Mouse (Mus musculus) midbrain, embryonic 12.5 days (tissue): ENCODE results near the gene Ttc41. TPM values are rescaled to one million over a fixed set of nuclear protein-coding genes. Genes with fewer than 3 reads are reported as not detected.

Experiments used
- ATAC-seq: fragments of 200-750 bp; cut with Nextera tagmentation; 2 replicates; pipeline ENCODE4 v1.8.0; 2017; ENCODE audit warnings: low read depth, moderate TSS enrichment, moderate library complexity; ENCODE audit not compliant: low FRiP score
- H3K27ac ChIP-seq: fragments of 300-500 bp; sonication (generic); replicated peaks from 2 replicates; pipeline ENCODE4 v1.5.1; 2016; ENCODE audit warnings: mild to moderate bottlenecking
- H3K27me3 ChIP-seq: fragments of 300-500 bp; sonication (generic); 2 replicates; pipeline ENCODE4 v1.6.1; 2016; ENCODE audit warnings: mild to moderate bottlenecking
- H3K36me3 ChIP-seq: fragments of 300-500 bp; sonication (generic); 2 replicates; pipeline ENCODE4 v1.6.1; 2016
- H3K4me1 ChIP-seq: fragments of 300-500 bp; sonication (generic); 2 replicates; pipeline ENCODE4 v1.6.1; 2016
- H3K4me2 ChIP-seq: fragments of 300-500 bp; sonication (generic); replicated peaks from 2 replicates; pipeline ENCODE4 v1.6.1; 2016; ENCODE audit warnings: mild to moderate bottlenecking, moderate library complexity
- H3K4me3 ChIP-seq: fragments of 300-500 bp; sonication (generic); 2 replicates; pipeline ENCODE4 v1.5.1; 2016; ENCODE audit warnings: mild to moderate bottlenecking
- H3K9ac ChIP-seq: fragments of 300-500 bp; sonication (generic); replicated peaks from 2 replicates; pipeline ENCODE4 v1.6.1; 2016; ENCODE audit warnings: mild to moderate bottlenecking, moderate library complexity
- H3K9me3 ChIP-seq: fragments of 300-500 bp; sonication (generic); 2 replicates; pipeline ENCODE4 v1.6.1; 2016; ENCODE audit warnings: mild to moderate bottlenecking
- WGBS: fragments of 180-500 bp; shearing (Covaris S2); methylation state at CpG from one replicate; pipeline ENCODE4 v1.1.7; 2016; 5-methylcytosine and 5-hydroxymethylcytosine counted together
- polyA plus RNA-seq: library from polyadenylated mRNA; unstranded; fragments of >200 nt; fragmentation: Nextera tagmentation; extraction: Ambion mirVana; gene quantifications from 2 replicates; pipeline ENCODE4 v1.2.1, GENCODE M21; 2016

The Ttc41 gene
- polyA plus RNA-seq, 1 experiment from 2014 or later, result 3.0 TPM

GRCm38 (mm10) chr10:86758211-86758610, 52.6 kb downstream of the Ttc41 start:
- H3K9me3 ChIP-seq, result no peaks in the 10 kb centered on the region
- H3K27ac ChIP-seq, result no peak overlapping the region
- H3K9ac ChIP-seq, result no peak overlapping the region
- H3K4me3 ChIP-seq, result no peak overlapping the region
- no peak overlapping the region for H3K4me2 ChIP-seq
- H3K4me1 ChIP-seq, result no peaks in the 10 kb centered on the region
- H3K36me3 ChIP-seq, result no peaks in the 10 kb centered on the region
- ATAC-seq, result no peak
- 90% methylated on average over 6 of the region's 6 CpGs for WGBS
- no peaks in the 10 kb centered on the region for H3K27me3 ChIP-seq

GRCm38 (mm10) chr10:86761236-86761635, 55.6 kb downstream of the Ttc41 start:
- H3K4me1 ChIP-seq, result no peaks in the 10 kb centered on the region
- no peaks in the 10 kb centered on the region for H3K36me3 ChIP-seq
- H3K9ac ChIP-seq, result no peak overlapping the region
- 71% methylated on average over 1 of the region's 1 CpGs for WGBS
- no peak overlapping the region for H3K4me3 ChIP-seq
- no peaks in the 10 kb centered on the region for H3K9me3 ChIP-seq
- no peaks in the 10 kb centered on the region for H3K27me3 ChIP-seq
- H3K4me2 ChIP-seq, result no peak overlapping the region
- no peak for ATAC-seq
- no peak overlapping the region for H3K27ac ChIP-seq

- peak; percentile 47; the same call in 1 of the 2 replicates for ATAC-seq
- H3K9me3 ChIP-seq, result no peaks in the 10 kb centered on the region
- H3K9ac ChIP-seq, result no peak overlapping the region
- no peak overlapping the region; the same call in 1 of the 2 replicates for H3K27ac ChIP-seq
- no peaks in the 10 kb centered on the region for H3K36me3 ChIP-seq
- no peak overlapping the region for H3K4me2 ChIP-seq
- H3K4me3 ChIP-seq, result no peak overlapping the region
- H3K27me3 ChIP-seq, result no peaks in the 10 kb centered on the region
- whole genome bisulfite sequencing, result 48% methylated on average over 7 of the region's 7 CpGs
- no peaks in the 10 kb centered on the region for H3K4me1 ChIP-seq
Measured at GRCm38 (mm10) chr10:86761722-86762383, 56.2 kb downstream of the Ttc41 start.

GRCm38 (mm10) chr10:86762384-86762730, 56.7 kb downstream of the Ttc41 start:
- no peaks in the 10 kb centered on the region for H3K4me1 ChIP-seq
- WGBS, result 60% methylated on average over 3 of the region's 3 CpGs
- H3K27ac ChIP-seq, result no peak overlapping the region; the same call in 1 of the 2 replicates
- H3K4me3 ChIP-seq, result no peak overlapping the region
- no peaks in the 10 kb centered on the region for H3K9me3 ChIP-seq
- no peak overlapping the region for H3K9ac ChIP-seq
- H3K36me3 ChIP-seq, result no peaks in the 10 kb centered on the region
- ATAC-seq, result 0 out of 2 replicates have a peak, but pooled peaks have one; percentile 19
- H3K27me3 ChIP-seq, result no peaks in the 10 kb centered on the region
- H3K4me2 ChIP-seq, result no peak overlapping the region

GRCm38 (mm10) chr10:86763672-86764071, 58.1 kb downstream of the Ttc41 start, which contains the start of gene Gm49358:
Gene Gm49358, plus strand, starts transcription at chr10:86763972.
- H3K27ac ChIP-seq, result no peak within 1 kb of the TSS
- H3K36me3 ChIP-seq, result no peaks in the 10 kb centered on the region
- H3K4me3 ChIP-seq, result no peak within 1 kb of the TSS
- ATAC-seq, result no peak
- no peaks in the 10 kb centered on the region for H3K9me3 ChIP-seq
- H3K4me2 ChIP-seq, result no peak within 1 kb of the TSS
- H3K4me1 ChIP-seq, result no peaks in the 10 kb centered on the region
- no peaks in the 10 kb centered on the region for H3K27me3 ChIP-seq
- WGBS, result 97% methylated on average over 5 of the region's 5 CpGs
- no peak within 1 kb of the TSS for H3K9ac ChIP-seq

GRCm38 (mm10) chr10:86765344-86765966, 59.8 kb downstream of the Ttc41 start:
- ATAC-seq, result no peak
- Histone ChIP-seq H3K36me3 (no peaks in the 10 kb centered on the region), H3K4me1 (peaks cover 14% of the 10 kb centered on the region), H3K4me3 (no peak overlapping the region), H3K27ac (no peak overlapping the region), H3K4me2 (no peak overlapping the region), H3K27me3 (no peaks in the 10 kb centered on the region), H3K9ac (no peak overlapping the region), H3K9me3 (no peaks in the 10 kb centered on the region)
- WGBS, result 87% methylated on average over 4 of the region's 4 CpGs

GRCm38 (mm10) chr10:86769216-86769615, 63.6 kb downstream of the Ttc41 start:
- Histone ChIP-seq H3K9me3 (no peaks in the 10 kb centered on the region), H3K4me1 (peaks cover 14% of the 10 kb centered on the region), H3K4me3 (no peak overlapping the region), H3K4me2 (no peak overlapping the region), H3K9ac (no peak overlapping the region), H3K27ac (no peak overlapping the region), H3K36me3 (no peaks in the 10 kb centered on the region), H3K27me3 (no peaks in the 10 kb centered on the region)
- no peak for ATAC-seq
- WGBS, result 69% methylated on average over 5 of the region's 5 CpGs

GRCm38 (mm10) chr10:86769797-86770196, 64.2 kb downstream of the Ttc41 start:
- H3K27ac ChIP-seq, result no peak overlapping the region
- WGBS, result 48% methylated on average over 4 of the region's 4 CpGs

GRCm38 (mm10) chr10:86771701-86772100, 66.1 kb downstream of the Ttc41 start:
- ATAC-seq, result no peak
- H3K9me3 ChIP-seq, result no peaks in the 10 kb centered on the region
- H3K9ac ChIP-seq, result no peak overlapping the region
- peaks cover 14% of the 10 kb centered on the region for H3K4me1 ChIP-seq
- H3K4me2 ChIP-seq, result no peak overlapping the region
- H3K36me3 ChIP-seq, result no peaks in the 10 kb centered on the region
- 0 out of 2 replicates have a peak, but pooled peaks cover under 1% of the 10 kb centered on the region for H3K27me3 ChIP-seq
- no peak overlapping the region for H3K4me3 ChIP-seq
- 82% methylated on average over 5 of the region's 5 CpGs for WGBS
- no peak overlapping the region for H3K27ac ChIP-seq

More at GRCm38 (mm10) chr10:86769797-86770196, 64.2 kb downstream of the Ttc41 start:
- H3K9me3 ChIP-seq, result no peaks in the 10 kb centered on the region
- no peak overlapping the region for H3K4me3 ChIP-seq
- H3K9ac ChIP-seq, result no peak overlapping the region
- no peaks in the 10 kb centered on the region for H3K36me3 ChIP-seq
- H3K4me1 ChIP-seq, result peaks cover 14% of the 10 kb centered on the region
- H3K27me3 ChIP-seq, result no peaks in the 10 kb centered on the region
- peak; percentile 41; the same call in 1 of the 2 replicates for ATAC-seq
- no peak overlapping the region for H3K4me2 ChIP-seq

- H3K9me3 ChIP-seq, result no peaks in the 10 kb centered on the region
- no peak for ATAC-seq
- H3K4me3 ChIP-seq, result no peak overlapping the region
- 0 out of 2 replicates have a peak, but pooled peaks cover 3% of the 10 kb centered on the region for H3K27me3 ChIP-seq
- no peak overlapping the region for H3K9ac ChIP-seq
- peaks cover 14% of the 10 kb centered on the region for H3K4me1 ChIP-seq
- no peak overlapping the region for H3K4me2 ChIP-seq
- WGBS, result 79% methylated on average over 6 of the region's 6 CpGs
- H3K27ac ChIP-seq, result no peak overlapping the region
- no peaks in the 10 kb centered on the region for H3K36me3 ChIP-seq
Measured at GRCm38 (mm10) chr10:86772231-86772631, 66.6 kb downstream of the Ttc41 start.

- no peak overlapping the region for H3K27ac ChIP-seq
- no peak for ATAC-seq
- H3K27me3 ChIP-seq, result peaks cover 7% of the 10 kb centered on the region; the same call in 1 of the 2 replicates
- H3K4me3 ChIP-seq, result no peak overlapping the region
- peaks cover 20% of the 10 kb centered on the region for H3K4me1 ChIP-seq
- H3K36me3 ChIP-seq, result no peaks in the 10 kb centered on the region
- H3K4me2 ChIP-seq, result no peak overlapping the region
- no peak overlapping the region for H3K9ac ChIP-seq
- H3K9me3 ChIP-seq, result no peaks in the 10 kb centered on the region
- 86% methylated on average over 4 of the region's 4 CpGs for WGBS
Measured at GRCm38 (mm10) chr10:86773360-86773759, 67.7 kb downstream of the Ttc41 start.

GRCm38 (mm10) chr10:86776281-86776680, 70.7 kb downstream of the Ttc41 start:
- Histone ChIP-seq H3K4me2 (no peak overlapping the region), H3K27ac (no peak overlapping the region), H3K4me3 (no peak overlapping the region), H3K36me3 (no peaks in the 10 kb centered on the region), H3K4me1 (peaks cover 14% of the 10 kb centered on the region), H3K9me3 (no peaks in the 10 kb centered on the region), H3K27me3 (peaks cover 29% of the 10 kb centered on the region), H3K9ac (no peak overlapping the region)
- no peak for ATAC-seq
- 80% methylated on average over 9 of the region's 9 CpGs for WGBS
